Mouse (Mus musculus): Measurements from ENCODE around the gene P3h1.
A peak's percentile ranks its signal among the peaks of the same experiment; 100 is the strongest.
"Not testable (repeated sequence)": the region's sequence is repeated elsewhere in the genome, so short reads cannot be mapped to it uniquely, and the experiment has no call there.

P3h1 gene

GRCm38 (mm10) chr4:119274627-119275026 lies 41.9 kb downstream of the P3h1 start:
- DNase-seq (ENCODE audit: low spot score in 2 of 2), result no peak

- no peak for DNase-seq (ENCODE audit: low spot score in 2 of 2)
Measured at GRCm38 (mm10) chr4:119275226-119275625, 42.5 kb downstream of the P3h1 start.

- DNase-seq (ENCODE audit: low spot score in 2 of 2), result no peak
Measured at GRCm38 (mm10) chr4:119275726-119276125, 43.0 kb downstream of the P3h1 start.

- DNase-seq (ENCODE audit: low spot score in 2 of 2), result not testable (repeated sequence)
Measured at GRCm38 (mm10) chr4:119278784-119279183, 46.1 kb downstream of the P3h1 start.

- DNase-seq (ENCODE audit: low spot score in 2 of 2), result no peak
Measured at GRCm38 (mm10) chr4:119284861-119285260, 52.1 kb downstream of the P3h1 start.

GRCm38 (mm10) chr4:119285336-119285735 lies 52.6 kb downstream of the P3h1 start:
- no peak for DNase-seq (ENCODE audit: low spot score in 2 of 2)

- no peak for DNase-seq (ENCODE audit: low spot score in 2 of 2)
Measured at GRCm38 (mm10) chr4:119291921-119292320, 59.2 kb downstream of the P3h1 start.

- peak; percentile 46 to 57 for DNase-seq (ENCODE audit: low spot score in 2 of 2)
Measured at GRCm38 (mm10) chr4:119292771-119293573, 60.3 kb downstream of the P3h1 start.

GRCm38 (mm10) chr4:119293574-119294258 lies 61.0 kb downstream of the P3h1 start:
- DNase-seq (ENCODE audit: low spot score in 2 of 2), result peak; percentile 20 to 49

GRCm38 (mm10) chr4:119294415-119295133 lies 61.9 kb downstream of the P3h1 start, which contains the start of gene Ybx1:
Gene Ybx1, minus strand, starts transcription at chr4:119294604.
- peak; percentile 99 to 100 for DNase-seq (ENCODE audit: low spot score in 2 of 2)

GRCm38 (mm10) chr4:119295134-119295453 lies 62.4 kb downstream of the P3h1 start:
- no peak for DNase-seq (ENCODE audit: low spot score in 2 of 2)

GRCm38 (mm10) chr4:119297361-119297760 lies 64.6 kb downstream of the P3h1 start:
- DNase-seq (ENCODE audit: low spot score in 2 of 2), result no peak
